Mouse (Mus musculus) frontal cortex, postnatal 25 days (tissue): ENCODE measurements at regions not wholly inside any gene's neighbourhood (a gene's known extent, or its start where the extent isn't known, plus 50 kb on each side); places are given as distances from the start of the nearest gene placed in this dataset.

ENCODE experiments used
- DNase-seq, 2 experiments: peaks; one replicate each; pipeline ENCODE4 v3.0.0; 2022; ENCODE audit warnings: low spot score in 2 of 2

DNA sequence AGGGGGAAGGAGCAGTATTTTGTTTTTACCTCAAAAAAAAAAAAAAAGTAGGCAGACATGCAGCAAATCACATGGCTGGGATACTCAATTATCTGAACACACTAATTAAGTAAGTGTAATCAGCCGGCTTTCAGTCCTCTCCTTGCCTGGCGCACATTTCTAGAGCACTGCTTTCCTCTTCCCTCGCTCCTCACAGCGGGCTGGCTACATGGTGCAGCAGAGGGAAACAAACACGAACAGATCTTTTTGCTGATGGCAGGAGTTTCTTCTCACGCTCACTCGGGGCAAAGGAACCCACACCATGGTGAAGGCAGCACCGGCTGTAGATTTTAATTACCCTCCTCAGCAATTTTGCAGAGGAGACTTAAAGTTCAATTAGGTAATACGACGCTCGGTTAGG is 169.7 kb upstream of the Azi2 start:
- DNase-seq: no peak

DNA sequence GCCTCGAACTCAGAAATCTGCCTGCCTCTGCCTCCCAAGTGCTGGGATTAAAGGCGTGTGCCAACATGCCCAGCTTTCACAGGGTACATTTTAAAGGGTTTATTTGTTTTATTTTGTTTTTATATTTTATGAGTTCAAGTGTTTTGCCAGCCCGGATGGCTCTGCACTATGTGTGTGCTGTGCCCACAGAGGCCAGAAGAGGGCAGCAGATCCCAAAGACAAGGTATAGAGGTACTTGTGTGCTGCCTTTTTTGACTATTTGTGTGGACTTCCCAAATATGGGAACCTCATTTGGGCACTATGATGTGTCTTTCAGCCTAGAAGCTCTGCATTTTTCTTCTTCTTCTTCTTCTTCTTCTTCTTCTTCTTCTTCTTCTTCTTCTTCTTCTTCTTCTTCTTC is 176.4 kb upstream of the Azi2 start:
- DNase-seq: no peak

DNA sequence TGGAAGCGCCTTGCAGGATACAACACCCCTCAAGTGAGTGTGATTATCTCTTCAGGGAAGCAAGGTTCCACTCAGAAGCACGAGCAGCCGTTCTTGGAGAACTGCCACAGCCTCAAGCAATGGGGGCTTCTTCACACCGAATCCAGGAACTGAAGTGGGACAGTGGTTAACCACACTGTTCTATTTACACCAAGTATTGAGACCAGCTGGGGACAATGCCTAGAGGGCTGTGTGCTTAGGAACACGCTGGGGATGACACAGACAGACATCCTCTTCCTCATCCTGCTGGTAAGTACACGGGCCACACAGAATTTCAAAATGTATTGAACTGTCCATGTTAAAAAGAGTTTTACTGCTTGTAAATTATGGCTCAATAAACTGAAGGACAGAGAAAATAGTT is 177.0 kb upstream of the Azi2 start:
- DNase-seq: no peak

DNA sequence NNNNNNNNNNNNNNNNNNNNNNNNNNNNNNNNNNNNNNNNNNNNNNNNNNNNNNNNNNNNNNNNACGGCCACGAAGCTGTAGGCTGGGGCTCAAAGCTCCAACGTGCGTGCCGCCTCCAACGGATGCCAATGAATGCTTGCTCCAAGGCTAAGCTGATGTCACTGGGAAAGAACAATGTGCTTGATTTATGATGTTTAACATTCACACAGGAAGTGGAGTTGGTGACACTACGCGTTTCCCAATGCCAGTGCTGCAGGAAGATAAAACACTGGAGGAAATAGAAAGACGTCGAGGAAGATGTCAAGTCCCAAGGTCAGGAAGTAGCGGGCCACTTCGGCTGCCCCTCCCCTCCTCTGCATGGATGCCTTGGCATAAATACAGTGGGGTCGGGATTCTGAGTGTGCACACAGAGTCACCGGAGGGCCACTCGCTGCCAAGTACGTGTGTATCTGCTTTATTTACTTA is 180.7 kb upstream of the Azi2 start:
- DNase-seq: no peak

DNA sequence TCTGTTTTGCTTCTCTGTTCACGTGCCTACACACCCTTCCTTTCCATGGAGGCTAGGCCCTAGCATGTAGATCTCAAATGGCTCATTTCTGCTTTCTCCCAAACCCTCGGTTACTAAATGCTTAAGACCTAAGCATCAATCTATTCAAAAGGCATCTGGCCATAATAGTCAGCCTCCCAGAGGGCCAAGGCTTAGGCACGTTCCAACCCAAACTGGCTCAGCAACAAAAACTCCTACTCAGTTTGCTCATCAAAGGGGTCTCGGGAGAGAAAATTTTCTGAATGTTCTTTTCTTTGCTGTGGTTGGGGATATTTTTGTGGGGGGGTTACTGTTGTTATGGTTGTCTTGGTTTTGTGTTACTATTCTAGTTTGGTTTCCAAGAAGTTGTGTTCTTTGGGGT is 196.8 kb upstream of the Azi2 start:
- no peak for DNase-seq

DNA sequence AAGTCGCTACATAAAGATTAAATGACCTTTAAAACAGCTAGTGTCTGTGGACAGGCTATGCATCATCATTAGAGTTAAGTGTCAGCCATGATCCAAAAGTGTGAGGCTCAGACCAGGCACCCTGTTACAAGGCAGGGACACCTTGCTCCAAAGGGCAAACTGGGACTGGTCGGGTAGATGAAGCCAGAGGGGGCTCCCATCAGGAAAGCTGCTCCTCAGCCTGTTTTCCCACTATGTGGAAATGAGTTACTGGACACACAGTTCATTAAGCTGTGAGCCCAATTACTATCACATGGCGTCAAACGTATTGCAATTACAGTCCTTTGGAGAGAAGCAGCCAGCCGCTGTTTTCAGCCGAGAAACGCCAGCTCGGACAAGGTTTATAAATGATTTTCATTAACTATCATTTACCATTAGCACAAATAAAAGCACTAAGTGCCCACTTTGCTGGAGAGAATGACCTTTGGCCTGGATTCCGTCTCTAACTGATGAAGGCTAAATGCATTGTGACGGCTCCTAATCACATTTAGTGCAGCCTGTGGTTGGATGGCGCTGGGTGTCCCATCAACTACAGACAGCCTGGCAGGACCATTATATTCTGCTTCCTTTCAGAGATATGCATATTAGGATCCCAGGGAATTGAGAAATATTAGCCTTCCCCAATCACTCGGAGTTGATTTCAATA is 203.5 kb upstream of the Azi2 start:
- no peak for DNase-seq

DNA sequence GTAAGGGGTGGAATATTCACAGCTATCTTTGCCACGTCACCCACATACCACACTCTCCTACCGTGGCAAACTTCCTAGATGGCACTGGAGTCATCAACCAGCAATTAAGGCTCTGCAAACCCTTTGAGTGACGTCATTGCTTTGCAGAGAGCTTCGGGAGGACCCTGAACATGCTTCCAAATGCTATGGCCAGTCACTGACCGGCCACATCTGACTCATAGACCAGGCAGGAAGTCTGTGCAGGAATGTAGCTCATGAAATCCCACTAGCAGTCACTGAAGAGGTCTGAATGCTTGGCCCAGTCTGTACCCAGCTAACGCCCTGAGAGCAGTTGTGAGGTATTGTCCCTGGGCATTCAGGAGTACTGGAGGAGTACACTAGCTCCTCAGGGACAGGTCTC is 203.9 kb upstream of the Rbms3 start:
- DNase-seq: no peak

DNA sequence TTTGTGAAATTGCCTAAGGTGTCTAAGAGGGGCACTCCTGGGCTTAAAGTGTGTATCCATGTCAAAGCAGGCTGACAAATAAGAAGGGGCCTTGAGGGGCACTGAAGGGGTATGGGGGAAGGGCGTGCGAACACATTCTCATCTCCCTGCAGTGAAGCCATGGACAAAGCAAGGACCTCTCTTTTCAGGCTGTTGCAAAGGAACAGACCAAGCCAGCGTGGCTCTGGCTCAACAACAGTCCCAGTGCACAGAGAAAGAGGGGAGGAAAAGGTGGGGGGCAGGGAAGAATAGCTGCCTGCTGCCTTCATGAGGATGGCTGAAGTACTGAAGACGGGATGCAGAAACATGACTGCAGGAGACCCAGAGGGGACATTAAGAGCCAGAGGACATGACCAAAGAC is 184.9 kb upstream of the Rbms3 start:
- no peak for DNase-seq

DNA sequence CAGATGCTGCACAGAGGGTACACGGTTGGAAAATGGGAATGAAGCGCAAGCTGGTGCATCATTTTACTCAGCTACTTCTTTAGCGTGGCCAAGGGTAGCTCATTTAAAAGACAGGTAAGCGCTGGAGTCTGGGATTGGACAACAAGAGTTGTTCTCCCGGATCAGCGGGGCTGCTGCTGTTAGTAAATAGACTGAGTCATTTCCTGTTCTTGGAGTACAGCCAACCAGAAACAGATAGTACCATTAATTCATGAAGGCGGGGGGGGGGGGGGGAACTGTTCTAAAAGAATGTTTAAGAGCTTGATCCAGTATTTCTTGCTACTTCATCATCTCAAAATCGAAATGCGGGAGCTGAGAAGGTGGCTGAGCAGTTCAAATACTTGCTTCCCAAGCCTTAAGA is 183.5 kb upstream of the Rbms3 start:
- no peak for DNase-seq

DNA sequence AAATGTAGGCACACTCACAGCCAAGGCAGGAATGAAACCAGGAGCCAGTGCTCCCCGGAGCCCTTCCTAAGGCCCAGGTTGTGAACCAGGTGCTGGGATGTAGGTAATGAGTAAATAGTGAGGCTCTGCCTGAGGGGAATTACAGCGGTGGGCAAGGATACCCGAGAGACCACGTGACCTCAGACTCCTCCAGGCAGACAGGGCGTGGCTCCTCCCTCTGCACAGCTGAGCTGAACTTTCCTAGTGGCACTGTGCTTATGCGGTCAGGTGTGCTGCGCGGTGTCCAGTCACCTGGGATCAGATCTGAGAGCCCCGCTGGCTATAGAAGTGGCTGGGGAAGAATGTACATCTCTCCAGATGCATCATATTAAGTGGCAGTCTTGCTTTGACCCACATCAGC is 176.1 kb upstream of the Rbms3 start:
- DNase-seq: no peak

DNA sequence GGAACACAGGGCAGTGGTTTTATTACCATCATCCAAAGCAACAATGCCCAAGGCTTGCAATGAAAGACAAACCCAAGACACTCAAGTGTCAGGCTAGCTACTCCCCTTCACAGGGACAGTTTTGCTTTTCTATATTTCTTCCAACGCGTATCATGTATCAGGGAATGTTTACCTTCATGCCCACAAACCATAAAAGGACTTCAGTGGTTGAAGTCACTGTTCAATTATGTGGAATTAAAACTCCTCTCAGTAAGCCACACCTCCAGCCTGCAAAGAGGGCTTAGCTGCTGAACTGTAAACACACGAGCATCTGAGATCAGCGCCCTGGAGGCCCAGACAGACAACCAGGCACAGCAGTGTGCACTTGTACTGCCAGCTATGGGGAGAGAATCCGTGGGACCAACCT is 154.5 kb upstream of the Rbms3 start:
- DNase-seq: no peak

DNA sequence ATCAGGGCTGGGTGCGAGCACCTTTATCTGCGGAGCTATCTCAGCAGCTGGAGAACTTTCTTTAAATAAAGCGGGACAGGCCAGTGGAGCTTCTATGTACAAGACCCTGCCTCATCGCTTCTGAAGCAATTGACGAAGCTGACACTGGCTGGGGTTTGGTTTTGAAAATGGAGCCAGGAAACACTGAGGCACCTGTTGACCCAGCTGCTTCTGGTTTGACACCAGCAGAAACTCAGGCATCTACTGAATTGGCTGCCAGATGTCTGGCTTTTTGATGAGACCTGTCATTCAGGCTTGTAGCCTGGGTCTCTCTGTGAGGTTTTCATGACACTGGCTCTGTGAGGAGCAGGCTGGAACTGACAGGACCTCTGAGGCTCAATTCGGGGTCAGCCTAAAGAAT is 124.9 kb upstream of the Rbms3 start:
- no peak for DNase-seq

DNA sequence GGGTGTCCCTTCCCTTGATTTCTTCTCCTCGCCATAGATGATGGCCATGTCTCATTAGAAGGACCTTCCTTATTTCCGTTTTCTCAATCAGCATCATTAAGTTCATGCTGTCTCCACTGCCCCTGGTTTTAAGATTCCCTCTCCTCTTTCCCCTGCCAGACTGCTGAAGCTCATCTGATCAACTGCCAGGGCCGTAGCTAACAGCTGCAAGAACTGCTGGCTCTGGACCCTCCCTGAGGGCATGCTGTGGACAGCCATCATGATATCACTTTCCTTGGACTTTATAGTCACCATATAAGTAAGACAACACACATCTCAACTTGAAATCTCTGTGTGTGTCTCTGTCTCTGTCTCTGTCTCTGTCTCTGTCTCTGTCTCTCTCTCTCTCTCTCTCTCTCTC is 123.8 kb upstream of the Rbms3 start:
- DNase-seq: no peak

DNA sequence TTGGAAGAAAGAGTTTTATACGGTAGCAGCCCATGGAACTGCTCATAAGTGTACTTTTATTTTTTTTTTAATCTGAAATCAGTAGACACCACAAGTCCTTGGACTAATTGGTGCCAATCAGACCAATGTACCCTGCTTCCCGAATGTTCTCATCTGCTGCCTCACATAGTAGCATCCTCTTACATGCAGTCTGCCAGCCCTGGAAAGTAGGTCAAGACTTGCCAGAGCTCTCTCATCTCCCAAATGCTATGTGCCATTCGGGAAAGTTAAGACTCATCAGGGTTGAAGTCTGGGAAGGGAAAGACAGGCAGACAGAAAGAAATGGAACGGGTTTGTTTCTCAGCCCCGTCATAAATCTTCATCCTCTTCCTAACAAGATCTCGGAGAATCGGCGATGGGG is 115.2 kb upstream of the Rbms3 start:
- DNase-seq: no peak

DNA sequence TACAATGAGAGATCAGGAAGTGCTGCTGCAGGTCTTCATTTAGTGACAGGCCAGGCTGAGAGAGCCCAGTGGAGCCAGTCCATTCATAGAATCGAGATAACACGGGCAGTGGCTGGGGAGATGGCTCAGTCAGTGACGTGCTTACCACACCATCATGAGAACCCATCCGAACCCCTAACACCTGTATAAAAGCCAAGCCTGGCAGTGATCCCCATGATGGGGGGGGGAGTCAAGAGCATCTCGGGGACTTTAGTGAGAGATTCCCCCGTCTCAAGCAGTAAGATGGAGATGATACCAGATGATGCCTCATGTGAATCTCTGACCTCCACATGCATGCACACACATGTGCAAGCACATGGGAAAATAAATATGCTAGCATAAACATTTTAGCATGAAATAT is 99.7 kb upstream of the Rbms3 start:
- no peak for DNase-seq

DNA sequence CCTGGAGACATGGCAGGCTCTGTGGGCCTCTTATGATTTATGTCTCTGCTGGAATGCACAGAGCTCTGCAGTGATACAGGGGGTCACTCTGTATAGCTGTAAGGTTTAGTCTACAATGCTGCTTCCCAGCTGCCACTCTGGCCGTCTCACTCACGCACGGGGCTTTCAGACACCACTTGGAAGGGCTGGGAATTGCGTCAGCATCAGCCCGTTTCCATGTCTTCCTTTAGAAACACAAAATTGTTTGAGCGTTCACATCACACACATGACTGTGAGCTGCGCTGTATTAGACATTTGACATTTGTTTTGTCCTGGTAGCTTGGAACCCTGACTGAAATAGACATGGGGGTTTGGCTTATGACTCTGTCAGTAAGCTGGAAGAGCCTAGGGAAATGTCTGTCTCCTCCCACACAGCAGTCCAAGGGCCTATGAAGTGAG is 90.5 kb upstream of the Rbms3 start:
- no peak for DNase-seq

DNA sequence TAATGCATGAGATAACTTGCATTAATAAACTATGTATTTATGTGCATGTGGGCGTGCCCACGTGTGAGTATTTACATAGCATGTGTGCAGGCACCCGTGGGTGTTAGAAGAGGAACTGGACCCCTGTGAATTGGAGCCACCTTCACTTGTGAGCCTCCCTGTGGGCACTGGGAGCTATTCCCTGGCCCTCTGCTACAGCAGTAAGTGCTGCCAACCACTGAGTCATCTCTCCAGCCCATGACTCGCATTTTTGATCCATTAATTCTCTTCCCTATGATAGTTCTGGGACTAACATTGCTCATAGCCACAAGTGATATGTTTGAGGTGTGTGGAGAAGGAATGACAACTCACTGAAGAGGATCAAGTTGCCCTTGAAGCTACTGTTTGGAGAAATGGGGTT is 87.6 kb upstream of the Rbms3 start:
- DNase-seq: no peak

DNA sequence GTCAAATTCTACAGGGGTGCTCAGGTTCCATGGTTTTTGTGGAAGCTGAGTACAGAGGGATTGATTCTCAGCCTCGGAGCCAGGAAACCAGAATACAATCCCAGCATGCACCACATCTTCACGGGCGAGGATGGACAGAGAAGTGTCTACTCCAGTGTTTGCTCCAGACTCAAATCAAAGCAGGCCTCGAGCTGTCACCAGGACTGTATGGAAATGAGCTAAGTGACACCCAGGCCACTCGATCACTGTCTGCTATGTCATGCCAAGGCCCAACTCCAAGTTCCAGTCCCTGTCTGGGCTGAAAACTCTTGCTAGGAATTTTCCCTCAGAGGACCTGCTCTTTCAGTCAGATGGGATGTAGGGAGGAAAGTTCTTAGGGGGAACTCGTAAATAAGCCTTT is 86.8 kb upstream of the Rbms3 start:
- DNase-seq: no peak

DNA sequence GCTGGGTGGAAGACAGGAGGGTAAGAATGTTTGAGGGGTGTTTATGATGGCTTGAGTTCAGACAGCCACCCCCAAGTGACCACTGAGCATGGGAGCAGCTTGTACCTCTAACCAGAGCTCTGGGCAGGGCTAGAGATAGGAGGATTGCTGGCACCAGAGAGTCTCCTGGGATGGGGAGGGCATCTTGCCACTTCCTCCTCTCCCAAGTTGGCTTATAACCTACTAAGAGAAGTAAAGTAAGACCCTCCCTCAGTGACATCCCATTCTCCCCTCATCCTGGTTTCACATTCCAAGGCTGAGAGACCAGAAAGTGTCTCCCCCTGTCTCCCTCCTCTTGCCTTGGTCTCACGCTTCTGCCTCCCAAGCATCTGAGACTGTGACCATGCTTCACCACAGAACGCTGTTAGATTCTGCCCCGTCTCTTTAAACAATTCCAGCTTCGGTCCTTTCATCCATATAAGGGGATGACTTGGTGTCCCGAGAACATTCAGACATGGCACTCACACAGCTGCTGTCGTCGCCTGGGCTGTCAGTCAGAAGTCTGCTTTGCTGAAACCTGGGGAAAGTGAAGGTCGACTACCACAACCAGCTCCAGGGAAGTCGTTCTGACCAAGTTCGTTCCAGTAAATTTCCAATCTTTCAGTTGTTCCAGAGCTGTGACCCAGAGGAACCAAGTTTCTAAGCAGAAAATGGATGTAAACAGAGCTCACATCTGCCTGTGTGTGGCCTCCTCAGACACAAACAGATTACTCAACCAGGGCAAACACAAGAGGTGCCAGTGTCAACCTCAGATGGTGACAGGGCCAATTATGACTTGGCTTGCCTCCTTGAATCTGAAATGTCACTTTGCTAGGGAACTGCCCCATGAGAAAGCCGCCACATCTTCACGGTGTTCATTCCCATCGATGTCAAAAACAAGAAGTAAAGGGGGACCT is 85.3 kb upstream of the Rbms3 start:
- DNase-seq: no peak

DNA sequence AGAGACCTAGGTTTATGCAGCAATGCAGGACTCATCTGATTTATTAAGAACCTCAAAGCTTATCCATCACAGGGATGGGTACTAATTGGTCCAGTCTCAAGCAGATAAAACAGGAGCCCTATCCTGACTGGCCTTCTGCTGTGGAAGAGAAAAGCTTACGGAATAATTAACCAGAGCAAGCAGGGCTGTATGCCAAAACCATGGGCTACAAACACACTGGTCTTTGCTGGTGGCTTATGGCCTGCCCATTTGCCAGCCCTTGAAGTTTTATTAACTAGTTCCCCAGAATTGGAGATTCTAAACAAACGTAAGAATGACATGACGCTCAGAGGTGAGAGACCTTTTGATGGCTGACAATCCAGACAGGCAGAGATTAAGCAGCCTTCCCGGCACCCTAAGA is 83.4 kb upstream of the Rbms3 start:
- DNase-seq: no peak

DNA sequence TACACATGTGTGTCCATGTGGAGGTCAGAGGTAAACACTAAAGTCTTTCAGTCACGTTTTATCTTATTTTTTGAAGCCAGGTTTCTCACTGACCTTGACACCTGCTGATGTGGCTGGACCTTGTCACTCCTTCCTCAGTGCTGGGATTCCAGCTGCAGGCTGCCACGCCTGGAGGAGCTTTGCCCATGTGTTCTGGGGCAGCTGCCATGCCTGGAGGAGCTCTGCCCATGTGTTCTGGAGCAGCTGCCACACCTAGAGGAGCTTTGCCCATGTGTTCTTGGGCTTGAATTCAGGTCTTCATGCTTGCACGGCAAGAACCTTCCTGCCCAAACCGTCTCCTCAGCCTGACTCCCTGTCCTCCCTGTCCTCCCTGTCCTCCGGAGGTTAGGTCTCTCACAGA is 82.1 kb upstream of the Rbms3 start:
- DNase-seq: no peak

DNA sequence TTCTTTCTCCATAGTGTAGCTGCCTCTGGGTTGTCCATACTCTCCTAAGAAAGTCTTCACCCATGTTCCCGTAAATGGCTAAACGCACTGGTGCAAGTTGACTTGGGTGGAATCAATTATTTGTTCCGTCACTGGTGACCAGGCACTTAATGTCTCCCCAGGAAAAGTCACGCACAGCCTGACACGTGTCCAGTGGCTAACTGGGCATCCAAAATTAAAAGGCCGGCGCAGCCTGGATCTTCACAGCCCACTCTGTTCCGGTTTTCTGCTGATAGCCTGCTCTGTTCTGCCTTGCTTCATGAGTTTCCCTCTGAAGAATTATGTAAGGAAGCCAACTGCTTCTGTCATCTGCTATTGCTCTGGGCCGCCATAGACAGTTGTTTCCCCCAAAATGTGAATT is 81.3 kb upstream of the Rbms3 start:
- DNase-seq: no peak

DNA sequence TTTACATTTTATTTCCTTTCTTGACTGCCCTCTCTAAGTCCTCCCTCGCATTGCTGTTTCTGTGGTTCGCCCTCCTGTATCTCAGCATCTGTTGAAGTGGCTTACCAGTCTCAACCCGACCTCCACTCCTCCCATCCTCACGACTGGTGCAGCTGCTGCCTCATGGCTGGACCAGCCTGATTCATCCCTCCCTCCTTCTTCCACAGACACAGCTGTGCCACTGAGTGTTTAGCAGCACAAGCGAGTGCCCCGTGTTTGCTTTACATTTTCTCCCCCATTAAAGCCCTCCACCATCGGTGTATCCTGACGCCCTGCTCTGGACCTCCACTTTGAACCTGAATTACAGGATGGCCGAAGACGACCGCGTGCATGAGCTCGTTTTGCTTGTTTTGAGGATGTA is 80.0 kb upstream of the Rbms3 start:
- DNase-seq: no peak
